Mouse (Mus musculus) regulatory T cell (primary cell): Measurements from ENCODE around the gene Dock6.
"Not testable (repeated sequence)": the region's sequence is repeated elsewhere in the genome, so short reads cannot be mapped to it uniquely, and the experiment has no call there.

ENCODE experiments used
- in situ Hi-C: fragments of 300-600 bp; cut with MboI, MseI; formaldehyde crosslinking; loops from one replicate; pipeline ENCODE4 v1.15.1; 2025; ENCODE audit warnings: high pct_unique_total_duplicates

Dock6 gene

GRCm38 (mm10) chr9:21781657-21782468 lies 70.6 kb downstream of the Dock6 start:
- in situ Hi-C loops, result no loop called here

- in situ Hi-C loops, result no loop called here
These were observed 74.7 kb downstream of the Dock6 start for GRCm38 (mm10) chr9:21777726-21778125.

- in situ Hi-C loops, result no loop called here
These were observed 78.1 kb downstream of the Dock6 start for GRCm38 (mm10) chr9:21774353-21774752.

- in situ Hi-C loops, result not testable (repeated sequence)
These were observed 79.0 kb downstream of the Dock6 start for GRCm38 (mm10) chr9:21773396-21773795.

GRCm38 (mm10) chr9:21769558-21770183 lies 82.8 kb downstream of the Dock6 start:
- in situ Hi-C loops, result no loop called here

- in situ Hi-C loops, result no loop called here
These were observed 83.7 kb downstream of the Dock6 start for GRCm38 (mm10) chr9:21768511-21769411.

GRCm38 (mm10) chr9:21767896-21768295 lies 84.5 kb downstream of the Dock6 start:
- in situ Hi-C loops, result no loop called here

GRCm38 (mm10) chr9:21764084-21764999 lies 88.1 kb downstream of the Dock6 start:
- in situ Hi-C loops, result no loop called here

GRCm38 (mm10) chr9:21762135-21762534 lies 90.3 kb downstream of the Dock6 start:
- in situ Hi-C loops, result no loop called here

GRCm38 (mm10) chr9:21760155-21761088 lies 92.0 kb downstream of the Dock6 start, which contains the start of gene Spc24:
Gene Spc24 (minus strand): TSS chr9:21760303.
- in situ Hi-C loops, result no loop called here

- in situ Hi-C loops, result no loop called here
These were observed 92.7 kb downstream of the Dock6 start for GRCm38 (mm10) chr9:21759718-21760117.

- in situ Hi-C loops, result no loop called here
These were observed 93.6 kb downstream of the Dock6 start for GRCm38 (mm10) chr9:21758576-21759529.

GRCm38 (mm10) chr9:21754516-21755321 lies 97.7 kb downstream of the Dock6 start:
- in situ Hi-C loops, result no loop called here

- in situ Hi-C loops, result no loop called here
These were observed 98.4 kb downstream of the Dock6 start for GRCm38 (mm10) chr9:21754003-21754402.

- in situ Hi-C loops, result no loop called here
These were observed 100.1 kb downstream of the Dock6 start for GRCm38 (mm10) chr9:21752252-21752792.

- in situ Hi-C loops, result no loop called here
These were observed 101.1 kb downstream of the Dock6 start for GRCm38 (mm10) chr9:21751347-21751746.

GRCm38 (mm10) chr9:21750370-21750769 lies 102.1 kb downstream of the Dock6 start:
- in situ Hi-C loops, result no loop called here
